Mouse (Mus musculus) heart, embryonic 12.5 days (tissue): ENCODE data around the gene Osr1. TPM values are rescaled to one million over a fixed set of nuclear protein-coding genes. Genes with fewer than 3 reads are reported as not detected.

Experiments used
- ATAC-seq: fragments of 200-750 bp; cut with Nextera tagmentation; 2 replicates; pipeline ENCODE4 v1.8.0; 2017; ENCODE audit warnings: moderate TSS enrichment, moderate library complexity; ENCODE audit not compliant: insufficient number of reproducible peaks, low FRiP score
- H3K27ac ChIP-seq: fragments of 300-500 bp; sonication (generic); 2 replicates; pipeline ENCODE4 v1.5.1; 2016; ENCODE audit warnings: mild to moderate bottlenecking, moderate library complexity; ENCODE audit not compliant: poor library complexity, severe bottlenecking
- H3K27me3 ChIP-seq: fragments of 300-500 bp; sonication (generic); replicated peaks from 2 replicates; pipeline ENCODE4 v1.6.1; 2016; ENCODE audit warnings: mild to moderate bottlenecking, moderate library complexity
- H3K36me3 ChIP-seq: fragments of 300-500 bp; sonication (generic); 2 replicates; pipeline ENCODE4 v1.6.1; 2016; ENCODE audit warnings: mild to moderate bottlenecking, moderate library complexity
- H3K4me1 ChIP-seq: fragments of 300-500 bp; sonication (generic); replicated peaks from 2 replicates; pipeline ENCODE4 v1.6.1; 2016; ENCODE audit warnings: mild to moderate bottlenecking
- H3K4me2 ChIP-seq: fragments of 300-500 bp; sonication (generic); 2 replicates; pipeline ENCODE4 v1.6.1; 2016; ENCODE audit warnings: mild to moderate bottlenecking, moderate library complexity
- H3K4me3 ChIP-seq: fragments of 300-500 bp; sonication (generic); 2 replicates; pipeline ENCODE4 v1.5.1; 2016; ENCODE audit warnings: mild to moderate bottlenecking
- H3K9ac ChIP-seq: fragments of 300-500 bp; sonication (generic); 2 replicates; pipeline ENCODE4 v1.6.1; 2016; ENCODE audit warnings: mild to moderate bottlenecking, moderate library complexity
- H3K9me3 ChIP-seq: fragments of 300-500 bp; sonication (generic); replicated peaks from 2 replicates; pipeline ENCODE4 v1.6.1; 2016; ENCODE audit warnings: mild to moderate bottlenecking, moderate library complexity
- WGBS: fragments of 180-500 bp; shearing (Covaris S2); methylation state at CpG from one replicate; pipeline ENCODE4 v1.1.7; 2016; 5-methylcytosine and 5-hydroxymethylcytosine counted together
- polyA plus RNA-seq: library from polyadenylated mRNA; unstranded; fragments of >200 nt; fragmentation: Nextera tagmentation; extraction: Ambion mirVana; gene quantifications from 2 replicates; pipeline ENCODE4 v1.2.1, GENCODE M21; 2016

The Osr1 gene
- polyA plus RNA-seq, 1 experiment from 2014 or later = 10.7 TPM

GRCm38 (mm10) chr12:9577610-9578009 is 7.7 kb downstream of the Osr1 start:
- peaks cover 31% of the 10 kb centered on the region for H3K4me1 ChIP-seq

GRCm38 (mm10) chr12:9578591-9578990 is 8.7 kb downstream of the Osr1 start:
- no peaks in the 10 kb centered on the region for H3K36me3 ChIP-seq
- no peak overlapping the region for H3K27ac ChIP-seq
- H3K4me2 ChIP-seq = no peak overlapping the region
- peaks cover 28% of the 10 kb centered on the region for H3K4me1 ChIP-seq
- no peak overlapping the region for H3K9ac ChIP-seq
- WGBS = 23% methylated on average over 4 of the region's 4 CpGs
- peaks cover 84% of the 10 kb centered on the region for H3K27me3 ChIP-seq
- H3K4me3 ChIP-seq = no peak overlapping the region
- no peaks in the 10 kb centered on the region for H3K9me3 ChIP-seq
- no peak for ATAC-seq

More at GRCm38 (mm10) chr12:9577610-9578009, 7.7 kb downstream of the Osr1 start:
- Histone ChIP-seq H3K36me3 (no peaks in the 10 kb centered on the region), H3K4me3 (no peak overlapping the region), H3K4me2 (no peak overlapping the region), H3K9me3 (no peaks in the 10 kb centered on the region), H3K27me3 (peaks cover 84% of the 10 kb centered on the region), H3K27ac (no peak overlapping the region), H3K9ac (no peak overlapping the region)
- ATAC-seq = no peak
- WGBS = 28% methylated on average over 2 of the region's 2 CpGs

GRCm38 (mm10) chr12:9579301-9580030 is 9.6 kb downstream of the Osr1 start:
- H3K27ac ChIP-seq = no peak overlapping the region
- 5% methylated on average over 31 of the region's 31 CpGs for WGBS
- H3K4me2 ChIP-seq = peak overlapping the region; percentile 64
- peaks cover 83% of the 10 kb centered on the region for H3K27me3 ChIP-seq
- peaks cover 20% of the 10 kb centered on the region for H3K4me1 ChIP-seq
- H3K9ac ChIP-seq = no peak overlapping the region
- H3K4me3 ChIP-seq = peak overlapping the region; percentile 44
- no peaks in the 10 kb centered on the region for H3K36me3 ChIP-seq
- ATAC-seq = no peak
- H3K9me3 ChIP-seq = no peaks in the 10 kb centered on the region

- 4% methylated on average over 33 of the region's 33 CpGs for WGBS
- ATAC-seq = no peak
- H3K4me1 ChIP-seq = peaks cover 20% of the 10 kb centered on the region
- H3K9me3 ChIP-seq = no peaks in the 10 kb centered on the region
- no peak overlapping the region for H3K9ac ChIP-seq
- H3K4me2 ChIP-seq = peak overlapping the region; percentile 64
- H3K4me3 ChIP-seq = peak overlapping the region; percentile 44
- no peak overlapping the region for H3K27ac ChIP-seq
- H3K36me3 ChIP-seq = no peaks in the 10 kb centered on the region
- peaks cover 78% of the 10 kb centered on the region for H3K27me3 ChIP-seq
Observed at GRCm38 (mm10) chr12:9580041-9580905, 10.4 kb downstream of the Osr1 start.

GRCm38 (mm10) chr12:9581011-9581410 is 11.1 kb downstream of the Osr1 start:
- H3K4me1 ChIP-seq = peaks cover 20% of the 10 kb centered on the region

GRCm38 (mm10) chr12:9581506-9581905 is 11.6 kb downstream of the Osr1 start:
- Histone ChIP-seq H3K4me3 (peak overlapping the region; percentile 44), H3K36me3 (no peaks in the 10 kb centered on the region), H3K9ac (no peak overlapping the region), H3K4me1 (peaks cover 20% of the 10 kb centered on the region), H3K27me3 (peaks cover 76% of the 10 kb centered on the region), H3K27ac (no peak overlapping the region), H3K9me3 (no peaks in the 10 kb centered on the region), H3K4me2 (peak overlapping the region; percentile 64)
- WGBS = 5% methylated on average over 12 of the region's 12 CpGs
- ATAC-seq = no peak

More at GRCm38 (mm10) chr12:9581011-9581410, 11.1 kb downstream of the Osr1 start:
- peak overlapping the region; percentile 64 for H3K4me2 ChIP-seq
- peak overlapping the region; percentile 44 for H3K4me3 ChIP-seq
- H3K27ac ChIP-seq = no peak overlapping the region
- H3K9me3 ChIP-seq = no peaks in the 10 kb centered on the region
- H3K36me3 ChIP-seq = no peaks in the 10 kb centered on the region
- WGBS = 1% methylated on average over 30 of the region's 30 CpGs
- no peak for ATAC-seq
- peaks cover 78% of the 10 kb centered on the region for H3K27me3 ChIP-seq
- peak overlapping the region; percentile 61 for H3K9ac ChIP-seq

- Histone ChIP-seq H3K27me3 (peaks cover 67% of the 10 kb centered on the region), H3K9me3 (no peaks in the 10 kb centered on the region), H3K36me3 (no peaks in the 10 kb centered on the region), H3K27ac (no peak overlapping the region), H3K9ac (no peak overlapping the region), H3K4me1 (peaks cover 20% of the 10 kb centered on the region), H3K4me2 (peak overlapping the region; percentile 48), H3K4me3 (peak overlapping the region; percentile 44)
- no peak for ATAC-seq
- WGBS = 12% methylated on average over 14 of the region's 14 CpGs
Observed at GRCm38 (mm10) chr12:9582248-9582995, 12.5 kb downstream of the Osr1 start.

- WGBS = 36% methylated on average over 2 of the region's 2 CpGs
- H3K27me3 ChIP-seq = peaks cover 58% of the 10 kb centered on the region
- no peak overlapping the region for H3K4me2 ChIP-seq
- H3K4me3 ChIP-seq = no peak overlapping the region
- no peak overlapping the region for H3K9ac ChIP-seq
- H3K4me1 ChIP-seq = peaks cover 20% of the 10 kb centered on the region
- H3K27ac ChIP-seq = no peak overlapping the region
- no peak for ATAC-seq
- H3K36me3 ChIP-seq = no peaks in the 10 kb centered on the region
- no peaks in the 10 kb centered on the region for H3K9me3 ChIP-seq
Observed at GRCm38 (mm10) chr12:9583380-9583779, 13.5 kb downstream of the Osr1 start.

GRCm38 (mm10) chr12:9584366-9585084 is 14.6 kb downstream of the Osr1 start:
- Histone ChIP-seq H3K9me3 (no peaks in the 10 kb centered on the region), H3K9ac (peak overlapping the region; percentile 60), H3K4me3 (peak overlapping the region; percentile 49), H3K36me3 (no peaks in the 10 kb centered on the region), H3K4me1 (peaks cover 15% of the 10 kb centered on the region), H3K4me2 (peak overlapping the region; percentile 78), H3K27me3 (peaks cover 46% of the 10 kb centered on the region), H3K27ac (no peak overlapping the region)
- ATAC-seq = peak; percentile 88
- WGBS = 1% methylated on average over 23 of the region's 23 CpGs

- H3K9me3 ChIP-seq = no peaks in the 10 kb centered on the region
- peak overlapping the region; percentile 49 for H3K4me3 ChIP-seq
- peak overlapping the region; percentile 60 for H3K9ac ChIP-seq
- WGBS = 3% methylated on average over 7 of the region's 7 CpGs
- no peaks in the 10 kb centered on the region for H3K36me3 ChIP-seq
- peak; percentile 49; the same call in 1 of the 2 replicates for ATAC-seq
- peaks cover 41% of the 10 kb centered on the region for H3K27me3 ChIP-seq
- H3K27ac ChIP-seq = no peak overlapping the region
- peaks cover 11% of the 10 kb centered on the region for H3K4me1 ChIP-seq
- H3K4me2 ChIP-seq = peak overlapping the region; percentile 78
Observed at GRCm38 (mm10) chr12:9585085-9585453, 15.2 kb downstream of the Osr1 start.
